Mouse (Mus musculus): Measurements from ENCODE around the gene Prdx5. TPM values are rescaled to one million over a fixed set of nuclear protein-coding genes. Genes with fewer than 3 reads are reported as not detected.
"Not testable (repeated sequence)": the region's sequence is repeated elsewhere in the genome, so short reads cannot be mapped to it uniquely, and the experiment has no call there.

Gene Prdx5
- polyA plus RNA-seq, 2 experiments from 2014 or later, result 244 to 253 TPM

DNA sequence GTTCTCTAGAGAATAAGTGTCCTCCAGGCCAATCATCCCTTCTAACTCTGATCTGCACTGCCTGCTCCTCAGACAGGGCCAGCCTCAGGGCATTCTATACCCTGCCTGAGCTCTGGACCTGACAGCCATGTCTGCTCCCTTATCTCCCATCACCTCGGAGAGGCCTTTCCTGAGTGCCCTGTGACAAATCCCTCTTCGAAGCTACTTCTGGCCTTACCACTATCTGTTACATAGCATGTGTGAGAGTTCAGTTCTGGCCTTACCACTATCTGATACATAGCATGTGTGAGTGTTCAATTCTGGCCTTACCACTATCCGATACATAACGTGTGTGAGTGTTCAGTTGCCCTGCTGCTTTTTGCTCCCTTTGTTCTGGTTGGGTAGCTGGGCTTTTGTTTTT is 5.4 kb upstream of the Prdx5 start:
- ATAC-seq, result no peak

GRCm38 (mm10) chr19:6914540-6914939 is 4.6 kb upstream of the Prdx5 start:
- ATAC-seq, result no peak

DNA sequence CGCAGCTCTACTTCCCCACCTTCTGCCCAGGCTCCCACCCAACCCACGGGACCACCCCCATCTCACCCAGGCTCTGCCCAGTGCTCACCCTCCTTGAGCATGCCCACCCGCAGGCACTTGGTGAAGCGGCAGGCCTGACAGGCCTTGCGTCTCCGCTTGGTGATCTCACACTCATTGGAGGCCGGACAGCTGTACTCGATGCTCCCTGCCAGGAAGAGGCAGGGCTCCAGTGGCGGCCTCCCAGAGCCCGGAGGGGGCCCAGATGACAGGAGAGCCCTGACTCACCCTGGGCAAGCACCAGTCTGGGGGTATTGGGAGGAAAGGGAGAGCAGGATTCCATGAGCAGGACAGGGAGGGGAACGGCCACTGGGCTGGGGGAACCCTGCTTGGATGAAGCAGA is 4.1 kb upstream of the Prdx5 start:
- no peak for ATAC-seq

GRCm38 (mm10) chr19:6913036-6913435 is 3.1 kb upstream of the Prdx5 start:
- ATAC-seq, result no peak

- ATAC-seq, result no peak
These were observed 2.5 kb upstream of the Prdx5 start for GRCm38 (mm10) chr19:6912205-6912970.

DNA sequence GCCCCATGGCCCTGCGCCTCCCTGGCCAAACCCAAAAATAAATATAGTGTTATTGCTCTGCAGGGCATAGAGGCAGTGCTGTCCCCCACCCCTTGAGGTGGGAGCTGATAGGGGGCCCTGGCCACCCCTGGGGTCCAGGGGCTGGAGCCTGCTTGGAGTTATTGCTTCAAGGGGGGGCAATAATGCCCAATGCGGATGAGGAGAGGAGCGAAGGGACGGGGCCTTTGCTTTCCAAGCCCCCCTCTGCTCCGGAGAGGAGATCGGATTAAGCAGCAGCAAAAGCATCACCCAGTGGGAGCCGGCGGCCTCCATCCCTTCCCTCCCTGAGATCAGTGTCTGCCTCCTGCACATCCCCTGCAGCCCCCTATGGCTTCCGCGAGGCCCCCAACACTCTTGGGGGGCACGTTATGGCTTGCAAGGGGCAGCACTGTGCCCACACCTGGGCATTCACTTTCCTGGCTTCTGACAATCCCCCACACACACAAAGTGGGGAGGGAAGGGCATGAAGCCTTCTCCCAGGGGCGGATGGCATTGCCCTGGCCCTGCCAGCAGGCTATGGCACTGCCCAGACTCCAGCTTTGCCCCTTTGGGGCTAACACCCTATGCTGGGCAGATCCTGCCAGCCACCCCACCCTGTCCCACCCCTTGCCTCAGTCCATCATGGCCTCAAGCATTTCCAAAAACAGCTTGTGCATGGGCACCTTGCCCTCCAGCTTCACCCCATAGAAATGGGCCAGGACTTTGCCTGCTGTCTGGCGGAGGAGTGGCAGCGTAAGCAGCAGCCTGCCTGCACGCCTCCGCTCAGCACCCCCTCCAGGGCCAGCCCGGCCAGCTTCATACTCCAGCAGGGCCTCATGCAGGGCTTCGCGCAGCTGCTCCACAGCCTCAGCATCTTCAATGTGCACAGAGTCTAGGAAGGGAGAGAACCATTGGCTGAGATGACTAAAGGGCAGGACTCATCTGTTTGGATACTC is 1.5 kb upstream of the Prdx5 start:
- no peak for ATAC-seq

GRCm38 (mm10) chr19:6910306-6910705 is 400 bp upstream of the Prdx5 start:
- ATAC-seq, result not testable (repeated sequence)

GRCm38 (mm10) chr19:6909021-6909420 is 885 bp downstream of the Prdx5 start:
- ATAC-seq, result no peak

DNA sequence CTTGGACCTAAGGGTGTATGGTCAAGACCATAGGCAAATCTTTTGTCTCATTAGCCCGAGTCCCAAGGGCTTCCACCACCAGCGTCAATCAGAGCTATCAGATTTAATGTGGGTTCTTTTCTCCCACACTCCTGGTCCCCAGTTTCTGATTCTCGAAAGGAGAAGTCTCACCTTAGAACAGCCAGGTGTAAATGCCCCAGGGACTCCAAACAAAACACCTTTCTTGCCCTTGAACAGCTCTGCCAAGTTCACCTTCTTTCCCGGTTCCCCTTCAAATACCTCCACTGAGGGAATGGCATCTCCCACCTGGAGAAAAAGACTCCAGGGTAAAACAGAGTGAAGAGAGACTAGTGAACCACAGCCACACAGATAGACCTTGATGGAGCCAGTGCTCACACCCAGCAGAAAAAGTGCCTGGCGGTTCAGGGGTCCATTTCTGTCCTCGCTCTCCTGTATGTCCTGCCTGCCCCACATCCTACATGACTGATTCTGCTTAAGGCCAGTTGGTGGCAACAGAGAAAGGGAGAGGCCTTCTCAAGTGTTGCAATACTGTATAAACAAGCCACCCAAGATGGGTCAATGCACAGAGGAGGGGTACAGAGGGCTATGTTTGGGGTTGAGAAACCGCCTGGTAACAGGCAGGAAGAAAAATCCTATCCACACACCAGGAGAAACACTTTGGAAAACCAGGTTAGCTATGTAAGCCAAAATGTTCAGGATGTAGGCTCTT is 1.9 kb downstream of the Prdx5 start:
- no peak for ATAC-seq

DNA sequence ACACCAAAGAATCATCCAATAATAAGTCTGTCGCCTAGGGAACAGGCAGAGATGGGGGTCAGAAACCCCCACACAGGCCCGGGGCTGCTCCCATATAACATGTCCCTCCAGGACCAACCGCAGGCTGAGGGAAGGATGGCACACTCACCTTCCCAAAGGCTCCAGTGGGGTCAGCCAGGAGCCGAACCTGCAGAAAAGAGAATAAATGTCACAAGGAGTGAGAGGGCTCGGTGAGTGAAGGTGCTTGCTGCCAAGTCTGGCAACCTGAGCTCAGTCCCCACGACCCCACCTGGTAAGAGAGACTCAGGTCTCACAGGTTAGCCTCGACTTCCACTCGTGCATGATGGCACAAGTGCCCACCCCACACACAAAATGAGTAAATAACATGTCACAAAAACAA is 2.8 kb downstream of the Prdx5 start:
- ATAC-seq, result no peak

DNA sequence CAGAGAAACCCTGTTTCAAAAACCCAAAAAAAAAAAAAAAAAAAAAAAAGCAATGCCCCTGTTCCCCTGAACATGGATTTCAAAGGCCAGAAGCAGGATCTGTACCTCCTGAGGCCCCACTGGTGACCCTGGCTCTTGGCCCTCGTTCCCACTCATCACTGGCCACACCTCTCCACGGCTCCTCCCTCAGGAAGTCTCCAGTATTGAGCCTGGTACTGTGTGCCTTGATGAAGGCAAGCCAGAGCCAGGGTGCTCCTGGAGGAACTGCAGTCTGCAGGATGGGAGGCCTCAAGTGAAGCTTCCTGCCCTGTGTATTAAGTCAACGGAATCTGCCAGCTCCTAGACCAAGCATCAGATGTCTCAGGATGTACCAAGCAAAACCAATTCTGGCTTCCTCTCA is 3.7 kb downstream of the Prdx5 start:
- ATAC-seq, result no peak

DNA sequence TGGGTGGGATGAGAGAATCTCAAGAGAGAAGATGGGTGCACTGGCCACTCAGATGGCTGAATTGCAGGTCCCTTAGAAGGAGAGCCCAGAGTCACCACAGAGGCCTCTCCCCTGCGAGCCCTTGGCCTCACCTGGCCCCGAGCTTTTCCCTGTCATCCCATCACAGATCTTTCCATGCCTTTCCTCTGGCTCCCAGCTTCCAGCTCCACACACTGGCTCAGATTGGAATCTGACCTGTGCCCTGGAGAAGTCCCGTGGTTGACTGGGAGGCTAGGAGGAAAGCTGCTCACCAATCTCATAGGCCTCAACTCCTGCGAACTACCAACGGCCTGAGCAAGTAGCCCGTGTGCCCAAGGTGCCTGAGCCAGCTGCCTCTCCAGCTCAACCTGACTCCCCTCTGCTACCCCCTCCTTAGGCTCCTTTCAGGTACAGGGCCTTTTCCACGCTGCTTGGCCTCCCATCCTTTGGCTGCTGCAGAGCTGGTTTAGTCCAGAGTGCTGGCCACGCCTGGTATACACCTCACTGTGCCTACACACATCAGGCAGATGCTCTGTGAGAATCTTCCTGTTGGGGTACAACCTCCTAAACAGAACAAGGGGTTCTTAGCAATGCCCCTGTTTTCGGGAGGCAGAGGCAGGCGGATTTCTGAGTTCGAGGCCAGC is 4.3 kb downstream of the Prdx5 start:
- no peak for ATAC-seq

- ATAC-seq, result no peak
These were observed 5.1 kb downstream of the Prdx5 start for GRCm38 (mm10) chr19:6904846-6905245.

DNA sequence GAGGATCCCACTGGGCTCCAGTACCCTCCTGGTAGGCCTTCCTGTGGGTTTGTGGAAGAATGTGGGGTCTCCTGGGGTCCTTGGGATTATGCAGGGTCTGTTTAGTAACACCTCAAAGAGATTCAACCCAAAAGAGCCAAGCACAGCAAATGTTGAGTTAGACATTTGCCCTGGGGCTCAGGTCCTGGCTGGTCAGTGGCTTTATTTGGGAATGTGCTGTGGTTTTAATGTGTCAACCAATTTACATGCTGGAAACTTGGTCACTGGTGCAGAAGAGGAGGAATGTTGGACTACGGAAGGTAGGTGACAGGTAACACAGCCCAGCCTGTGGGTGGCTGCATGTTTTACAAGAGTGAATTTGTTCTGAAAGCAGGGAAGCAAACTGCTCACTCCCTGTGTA is 6.9 kb downstream of the Prdx5 start:
- no peak for ATAC-seq

- ATAC-seq, result no peak
These were observed 10.3 kb downstream of the Prdx5 start for GRCm38 (mm10) chr19:6899641-6900040.

DNA sequence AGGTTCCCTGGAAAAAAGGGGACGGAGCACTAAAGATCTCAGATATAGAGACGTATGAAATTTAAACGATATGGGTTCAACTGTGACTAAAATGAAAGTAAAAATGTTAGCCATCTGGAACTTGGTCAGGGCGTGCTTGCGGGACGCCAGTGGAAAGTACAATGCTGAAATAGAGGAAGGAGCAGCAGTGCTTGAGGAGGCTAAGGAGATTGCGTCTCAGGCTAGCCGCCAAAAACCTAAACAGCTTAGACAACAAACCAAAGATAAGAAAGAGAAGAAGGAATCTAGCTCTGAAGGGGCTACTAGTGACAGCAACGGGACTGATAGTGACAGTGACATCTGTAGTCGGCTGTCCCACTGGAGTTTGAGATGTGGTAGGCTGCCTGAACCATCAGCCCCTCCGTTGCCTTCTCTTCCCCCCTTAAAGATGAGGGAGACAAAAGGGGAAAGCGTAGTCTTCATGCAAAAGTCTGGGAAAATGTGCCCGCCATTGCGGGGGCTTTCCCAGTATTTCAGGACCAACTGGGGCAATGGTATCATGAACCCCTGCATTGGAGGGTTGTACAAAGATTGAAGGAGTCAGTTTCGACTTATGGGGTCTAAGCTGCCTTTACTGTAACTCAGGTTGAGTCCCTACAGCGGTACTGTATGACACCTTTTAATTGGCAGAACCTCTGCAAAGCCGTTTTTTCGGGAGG is 14.1 kb downstream of the Prdx5 start:
- not testable (repeated sequence) for ATAC-seq

DNA sequence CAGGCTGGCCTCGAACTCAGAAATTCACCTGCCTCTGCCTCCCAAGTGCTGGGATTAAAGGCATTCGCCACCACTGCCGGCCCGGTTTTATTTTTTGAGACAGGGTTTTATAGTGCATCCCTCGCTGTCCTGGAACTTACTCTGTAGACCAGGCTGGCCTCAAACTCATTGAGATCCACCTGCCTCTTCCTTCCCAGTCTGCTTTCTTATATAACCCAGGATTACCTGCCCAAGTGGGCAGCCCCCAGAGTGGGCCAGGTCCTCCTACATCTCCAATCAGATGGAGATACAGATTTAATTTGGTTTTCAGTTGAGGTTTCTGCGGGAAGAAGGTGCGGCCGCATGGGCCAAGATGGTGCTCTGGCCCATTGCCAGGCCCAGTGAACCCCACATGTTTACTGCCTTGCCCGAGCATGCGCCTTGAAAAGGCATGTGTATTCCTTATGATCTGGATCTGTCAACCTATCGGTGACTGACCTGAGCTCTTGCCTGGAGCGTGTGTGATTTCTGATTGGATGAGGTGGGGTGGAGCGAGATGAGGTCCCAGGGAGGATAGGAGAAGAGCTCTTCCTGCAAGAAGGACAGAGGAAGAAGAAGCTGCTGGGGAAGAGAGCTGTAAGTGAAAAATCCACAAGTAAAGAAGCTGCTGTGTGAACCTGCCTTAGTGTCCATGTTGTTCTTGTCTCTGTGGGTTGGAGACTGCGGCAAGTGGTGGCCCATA is 16.0 kb downstream of the Prdx5 start:
- ATAC-seq, result no peak

GRCm38 (mm10) chr19:6892512-6892911 is 17.4 kb downstream of the Prdx5 start:
- ATAC-seq, result no peak

- no peak for ATAC-seq
These were observed 31.9 kb downstream of the Prdx5 start for GRCm38 (mm10) chr19:6877965-6878364.

DNA sequence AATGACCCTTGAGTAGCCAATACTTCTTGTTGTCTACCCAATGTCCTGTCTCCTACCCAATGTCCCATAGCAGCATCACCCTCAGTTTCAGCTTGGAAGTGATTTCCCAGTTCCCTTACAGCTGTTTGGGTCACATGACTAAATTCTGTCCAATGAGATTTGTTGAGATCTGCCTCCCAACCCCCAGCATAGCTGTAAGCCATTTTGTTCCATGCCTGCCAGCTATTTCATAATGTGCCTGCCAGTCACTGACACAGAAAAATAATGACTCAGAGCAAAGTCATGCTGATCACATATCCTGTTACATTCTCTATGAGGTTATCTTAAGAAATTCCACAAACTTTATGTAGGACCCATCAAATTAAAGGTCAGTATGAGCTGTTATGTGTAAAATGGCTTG is 33.1 kb downstream of the Prdx5 start:
- ATAC-seq, result no peak

DNA sequence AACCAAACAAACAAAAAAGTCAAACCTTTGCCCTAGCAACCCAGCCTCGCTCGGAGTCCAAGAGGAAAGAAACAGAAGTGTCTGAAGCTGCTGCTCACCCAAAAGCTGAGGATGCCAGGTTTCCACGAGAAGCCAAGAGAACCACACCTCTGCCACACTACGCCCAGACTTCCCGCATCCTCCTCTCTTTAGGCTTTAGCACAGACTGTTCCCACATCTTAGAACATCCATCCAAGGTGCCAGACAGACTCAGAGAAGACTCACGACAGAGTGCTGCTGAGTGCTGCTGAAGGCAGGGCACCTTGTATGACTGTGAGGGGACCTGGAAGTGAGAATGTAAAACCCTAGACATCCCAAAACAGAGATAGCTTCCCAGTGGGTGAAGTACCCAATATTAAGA is 34.1 kb downstream of the Prdx5 start:
- ATAC-seq, result no peak
